Mouse (Mus musculus) ovary, adult 2 months (tissue): ENCODE results near the gene Cts3. TPM values are rescaled to one million over a fixed set of nuclear protein-coding genes. Genes with fewer than 3 reads are reported as not detected.

Experiments used
- polyA plus RNA-seq: library from polyadenylated mRNA; depleted of rRNA; stranded (reverse); fragments of >200 nt; gene quantifications from 2 replicates; pipeline ENCODE4 v1.2.3, GENCODE M21; 2012; rRNA removed

Cts3 gene
- polyA plus RNA-seq = not detected in 2 replicates

GRCm38 (mm10) chr13:61570027-61570426 is at the start of gene Cts3:
TSS of gene Cts3 (minus strand) at chr13:61570127.

DNA sequence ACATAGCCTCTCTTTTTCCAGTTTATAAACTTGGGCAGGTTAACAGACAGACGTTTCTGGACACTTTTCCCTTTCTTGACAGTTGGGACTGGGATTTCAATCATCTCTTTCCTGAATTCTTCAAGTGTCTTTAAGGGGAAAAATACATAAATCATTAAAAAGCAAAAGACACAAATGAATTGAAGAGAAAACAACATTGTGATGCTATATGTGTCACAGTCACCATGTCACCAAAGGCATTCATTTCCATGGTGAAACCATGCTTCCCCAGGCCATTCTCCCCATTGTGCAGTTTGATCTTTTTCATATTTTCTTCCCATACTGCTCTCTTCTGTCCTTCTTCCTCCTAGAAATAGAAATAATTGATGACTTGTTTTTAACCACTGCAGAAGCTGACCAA is 1.9 kb downstream of the Cts3 start, which contains the start of gene Gm49352:
TSS of gene Gm49352 (minus strand) at position 101 of the 400 bp plus-strand sequence.

GRCm38 (mm10) chr13:61541631-61542030 is 28.3 kb downstream of the Cts3 start, which contains the start of gene Ctsm:
TSS of gene Ctsm (minus strand) at chr13:61541839.

Other genes with a start within 250 kb of the Cts3 start
- gene Cts7, start 211.9 kb downstream of the Cts3 start, polyA plus RNA-seq = not detected in 2 replicates
- gene Ctsm, start 28.3 kb downstream of the Cts3 start, polyA plus RNA-seq = not detected in 2 replicates
- not detected in 2 replicates for gene Gm49352, start 2.0 kb downstream of the Cts3 start, polyA plus RNA-seq